Mouse (Mus musculus): ENCODE data around the gene Cmbl.

DNA sequence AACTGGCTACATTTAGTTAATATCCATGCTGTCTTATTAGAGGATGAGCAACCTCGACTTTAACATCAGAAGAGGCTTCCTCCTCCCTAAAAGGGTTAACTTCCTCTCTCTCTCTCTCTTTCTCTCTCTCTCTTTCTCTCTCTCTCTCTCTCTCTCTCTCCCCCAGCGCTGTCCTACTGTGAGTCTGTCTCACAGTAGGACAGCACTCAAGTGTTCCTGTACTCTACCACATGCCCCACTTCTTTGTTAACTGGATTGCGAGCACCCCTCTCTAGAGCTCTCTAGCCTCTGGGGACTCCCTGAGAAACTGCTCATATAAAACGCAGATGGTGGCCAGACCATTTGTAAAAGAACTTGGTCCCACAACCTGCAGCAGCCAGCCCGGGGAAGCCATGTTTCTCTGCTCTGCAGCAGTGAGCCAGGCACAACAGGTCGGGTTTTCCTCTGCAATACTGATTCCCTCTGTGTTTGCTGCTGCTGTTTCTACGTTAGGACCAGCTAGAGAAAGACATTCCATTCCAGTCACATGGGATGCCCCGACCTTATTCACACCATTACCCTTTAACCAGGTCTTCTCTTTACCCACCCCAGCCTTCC, 29.8 kb upstream of the Cmbl start:
- TF ChIP-seq CTCF (IDR thresholded peaks at IDR 0.05; ENCODE audit: extremely low read depth, insufficient read depth, insufficient read length, insufficient replicate concordance): no peak
- TF ChIP-seq POLR2A (IDR thresholded peaks at IDR 0.05; ENCODE audit: low read depth, low read length): no peak
